Mouse (Mus musculus): ENCODE data around the gene Galp.

- TF ChIP-seq POLR2A (IDR thresholded peaks at IDR 0.05; ENCODE audit: insufficient read length, low read depth) (no peak), TCF3 (IDR thresholded peaks at IDR 0.05; ENCODE audit: insufficient read length, low read depth) (no peak), E2F4 (IDR thresholded peaks at IDR 0.05; ENCODE audit: insufficient read depth) (no peak), USF1 (IDR thresholded peaks at IDR 0.05; ENCODE audit: low read depth) (no peak), MAX (IDR thresholded peaks at IDR 0.05; ENCODE audit: low read depth) (no peak), MYOG (IDR thresholded peaks at IDR 0.05; ENCODE audit: control insufficient read depth in 1 of 3, insufficient read depth in 1 of 3, insufficient read length in 2 of 3, low read depth in 2 of 3) (no peak), CEBPB (IDR thresholded peaks at IDR 0.05; ENCODE audit: insufficient read depth, poor library complexity, severe bottlenecking) (no peak), SRF (IDR thresholded peaks at IDR 0.05; ENCODE audit: control insufficient read depth, insufficient read length, low read depth) (no peak), MYOD1 (IDR thresholded peaks at IDR 0.05; ENCODE audit: control insufficient read depth in 1 of 3, insufficient read length in 2 of 3, low read depth in 2 of 3) (no peak), REST (IDR thresholded peaks at IDR 0.05; ENCODE audit: insufficient read depth, insufficient read length) (no peak), TCF12 (IDR thresholded peaks at IDR 0.05; ENCODE audit: insufficient read depth, poor library complexity, severe bottlenecking) (no peak), POLR2AphosphoS2 (IDR thresholded peaks at IDR 0.05; ENCODE audit: insufficient read length, low read depth) (no peak)
Measured at GRCm38 (mm10) chr7:6170871-6171270, 26.0 kb upstream of the Galp start.
